Mouse (Mus musculus) embryonic fibroblast, embryonic 13.5 days (primary cell): Measurements from ENCODE around the gene Gm19668.
"Not testable (repeated sequence)": the region's sequence is repeated elsewhere in the genome, so short reads cannot be mapped to it uniquely, and the experiment has no call there.

ENCODE experiments used
- CTCF ChIP-seq: IDR thresholded peaks from 2 replicates; pipeline ENCODE4 v1.5.1; 2011; ENCODE audit warnings: mild to moderate bottlenecking, control low read depth, low read length, moderate library complexity, borderline replicate concordance; ENCODE audit not compliant: insufficient read depth
- POLR2A ChIP-seq: IDR thresholded peaks from 2 replicates; pipeline ENCODE4 v1.6.1; 2011; ENCODE audit warnings: low read depth, mild to moderate bottlenecking, control low read depth, low read length, moderate library complexity

- TF ChIP-seq CTCF, POLR2A: not testable (repeated sequence)
Measured at GRCm38 (mm10) chr10:77782442-77782841, 16.5 kb downstream of the Gm19668 start, which contains the start of gene Gm3250.
